Mouse (Mus musculus) cerebellum, postnatal 25 days (tissue): ENCODE results near the gene Rnf8.

Experiments used
- DNase-seq, 2 experiments: peaks; one replicate each; pipeline ENCODE4 v3.0.0; 2021; ENCODE audit warnings: mixed read lengths in 2 of 2

Gene Rnf8

DNA sequence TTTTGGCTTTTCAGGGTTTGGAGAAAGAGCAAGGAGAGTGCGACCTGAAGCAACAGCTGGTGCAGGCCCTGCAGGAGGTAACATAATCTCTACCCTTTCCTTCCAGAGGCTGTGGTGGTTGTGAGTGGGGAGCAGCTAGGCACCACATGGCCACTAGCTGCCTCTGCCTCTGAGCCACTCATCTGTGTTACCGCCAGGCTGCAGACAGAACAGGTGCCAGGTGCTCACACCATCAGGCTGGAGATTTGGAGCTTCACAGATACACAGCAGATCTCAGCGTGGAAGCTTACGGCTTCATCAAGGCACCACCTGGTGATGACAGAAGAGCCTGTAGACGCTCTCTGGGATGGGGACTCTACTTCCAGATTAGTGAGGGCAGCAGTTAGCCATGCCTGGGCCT, 14.4 kb downstream of the Rnf8 start:
- peak; percentile 54 to 67 for DNase-seq

DNA sequence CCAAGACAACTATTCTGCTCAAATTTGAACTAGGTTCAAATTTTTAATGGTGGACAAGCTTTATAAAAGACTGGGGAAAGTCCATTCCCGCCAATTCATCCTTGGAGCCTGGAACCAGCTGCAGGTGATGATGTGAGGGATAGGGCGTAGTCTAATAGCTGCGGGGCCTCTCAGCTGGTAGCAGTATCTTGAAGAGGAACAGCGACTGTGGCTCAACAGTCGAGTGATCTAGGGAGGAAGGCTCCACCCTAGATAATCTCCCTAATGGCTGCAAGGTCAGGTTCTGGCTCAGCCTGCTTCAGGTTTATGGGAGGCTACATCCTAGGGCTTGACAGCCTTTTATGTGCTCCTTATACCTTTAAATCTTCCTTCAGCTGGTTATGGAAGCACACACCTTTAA, 15.0 kb downstream of the Rnf8 start:
- DNase-seq = no peak

DNA sequence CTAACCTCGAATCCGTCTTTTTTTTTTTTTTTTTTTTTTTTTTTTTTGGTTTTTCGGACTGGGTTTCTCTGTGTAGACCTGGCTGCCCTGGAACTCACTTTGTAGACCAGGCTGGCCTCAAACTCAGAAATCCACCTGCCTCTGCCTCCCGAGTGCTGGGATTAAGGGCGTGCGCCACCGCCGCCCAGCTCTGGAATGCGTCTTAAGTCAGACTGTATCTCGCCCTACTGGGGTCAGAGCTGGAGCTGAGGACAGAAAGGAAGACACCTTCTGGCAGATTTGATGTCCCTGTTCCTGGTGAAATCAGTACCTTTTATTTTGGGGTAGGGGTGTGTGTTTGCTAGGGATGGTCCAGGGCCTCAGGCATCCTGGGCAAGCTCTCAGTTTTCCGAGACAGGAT, 17.7 kb downstream of the Rnf8 start:
- DNase-seq = no peak

DNA sequence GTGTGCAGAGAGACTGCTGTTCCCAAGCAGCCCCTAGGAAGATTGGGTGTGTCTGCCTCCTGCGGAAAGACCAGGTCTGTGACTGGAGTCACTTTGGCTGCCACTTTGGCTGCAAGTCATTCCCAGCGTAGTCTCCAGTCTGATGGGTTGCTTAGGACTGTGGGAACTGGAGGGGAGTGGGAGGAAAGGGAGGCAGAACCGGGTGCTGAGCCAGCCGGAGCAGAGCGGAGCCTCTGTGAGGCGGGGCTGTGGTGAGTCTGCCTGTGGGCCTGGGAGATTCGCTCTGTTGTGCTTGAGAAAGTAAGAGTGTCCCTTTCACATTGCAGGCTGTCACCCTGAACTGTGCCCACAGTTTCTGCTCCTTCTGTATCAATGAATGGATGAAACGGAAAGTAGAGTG, 20.9 kb downstream of the Rnf8 start:
- DNase-seq = no peak

DNA sequence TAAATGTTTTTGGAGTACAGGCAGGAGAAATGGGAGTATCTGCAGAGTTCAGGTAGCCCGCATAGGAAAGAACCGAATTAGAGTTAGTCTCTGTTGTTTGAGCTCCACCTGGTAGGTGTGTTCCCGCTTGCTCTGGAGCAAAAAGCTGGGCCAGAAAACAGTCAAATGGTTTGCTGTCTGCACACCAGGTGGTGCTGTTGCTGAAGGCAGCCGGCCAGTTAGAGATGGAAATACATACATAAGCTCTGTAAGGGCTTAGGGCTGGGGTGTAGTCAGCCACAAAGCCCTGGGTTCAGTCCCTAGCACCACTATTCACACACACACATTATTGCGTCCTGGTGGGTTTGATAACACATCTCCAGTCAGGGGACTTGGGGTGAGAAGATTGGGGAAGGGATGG, 21.5 kb downstream of the Rnf8 start:
- peak; percentile 78 to 82 for DNase-seq

DNA sequence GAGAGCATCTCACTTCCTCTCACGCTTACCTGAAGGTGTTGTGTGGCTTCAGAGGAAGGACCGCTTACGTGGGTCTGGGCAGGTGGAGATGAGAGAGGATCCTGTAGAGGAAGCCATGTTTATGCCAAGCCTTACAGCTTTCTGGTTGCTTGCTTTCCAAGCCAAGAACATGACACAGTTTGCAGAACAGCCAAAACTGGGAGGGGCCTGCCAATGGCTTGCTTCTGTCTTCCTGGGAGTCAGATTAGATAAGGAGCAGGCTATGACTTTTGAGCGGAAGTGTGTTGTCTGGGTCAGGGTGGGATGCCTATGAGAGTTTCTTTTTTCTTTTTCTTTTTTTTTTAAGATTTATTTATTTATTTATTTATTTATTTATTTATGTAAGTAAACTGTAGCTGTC, 22.8 kb downstream of the Rnf8 start:
- peak; percentile 42 to 56 for DNase-seq

DNA sequence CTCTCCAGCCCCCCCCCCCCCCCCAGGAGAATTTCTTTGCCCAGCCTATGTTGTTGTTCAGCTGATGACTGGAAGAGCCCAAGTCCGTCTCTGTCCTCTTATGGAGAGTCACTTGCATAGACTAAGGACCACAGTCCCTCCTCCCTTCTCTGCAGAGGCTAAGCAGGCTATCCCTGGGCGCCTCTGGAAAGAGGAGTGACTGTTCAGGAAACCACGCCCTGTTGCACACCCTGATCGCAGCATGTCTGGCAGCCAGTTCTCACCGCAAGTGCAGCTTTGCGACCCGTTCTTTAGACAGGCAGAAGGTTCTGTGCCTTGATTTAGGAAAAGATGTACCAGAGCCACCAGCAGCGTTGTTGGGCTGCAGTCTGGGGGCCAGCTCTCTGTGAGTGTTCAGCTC, 23.3 kb downstream of the Rnf8 start:
- no peak for DNase-seq

DNA sequence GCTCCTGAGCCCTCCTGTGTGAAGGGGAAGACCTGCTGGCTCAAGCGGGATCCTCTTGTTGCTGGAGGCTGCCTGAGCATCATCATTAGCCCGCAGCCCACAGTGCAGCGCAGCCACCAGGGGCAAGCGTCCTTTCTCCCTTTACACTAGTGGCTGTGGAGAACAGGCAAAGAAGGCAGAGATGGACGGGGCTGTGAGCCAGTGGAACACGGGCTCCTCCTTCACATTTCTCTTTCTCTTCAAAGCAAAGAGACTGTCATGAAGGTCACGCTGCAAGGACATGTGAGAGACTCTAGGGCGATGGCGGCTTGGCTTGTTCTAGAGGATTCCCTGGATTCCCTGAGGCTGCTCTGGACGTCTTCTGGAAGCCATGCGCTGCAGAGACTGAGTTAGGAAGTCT, 26.4 kb downstream of the Rnf8 start:
- DNase-seq = no peak

DNA sequence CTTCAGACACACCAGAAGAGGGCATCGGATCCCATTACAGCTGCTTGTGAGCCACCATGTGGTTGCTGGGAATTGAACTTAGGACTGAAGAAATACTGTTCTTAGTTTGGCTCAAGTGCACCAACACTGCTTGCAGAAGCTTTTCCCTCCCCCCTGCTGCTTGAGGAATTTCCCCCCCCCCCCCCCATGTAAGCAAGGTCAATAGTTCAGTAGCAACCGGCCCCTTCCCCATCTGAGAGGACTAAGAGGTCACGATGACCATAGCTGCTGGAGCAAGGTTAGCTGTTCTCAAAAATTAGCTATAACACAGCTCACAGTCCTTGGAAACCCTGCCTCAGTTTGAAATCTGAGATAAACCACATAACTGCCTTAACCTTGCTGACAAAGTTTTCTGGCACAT, 27.6 kb downstream of the Rnf8 start:
- no peak for DNase-seq

DNA sequence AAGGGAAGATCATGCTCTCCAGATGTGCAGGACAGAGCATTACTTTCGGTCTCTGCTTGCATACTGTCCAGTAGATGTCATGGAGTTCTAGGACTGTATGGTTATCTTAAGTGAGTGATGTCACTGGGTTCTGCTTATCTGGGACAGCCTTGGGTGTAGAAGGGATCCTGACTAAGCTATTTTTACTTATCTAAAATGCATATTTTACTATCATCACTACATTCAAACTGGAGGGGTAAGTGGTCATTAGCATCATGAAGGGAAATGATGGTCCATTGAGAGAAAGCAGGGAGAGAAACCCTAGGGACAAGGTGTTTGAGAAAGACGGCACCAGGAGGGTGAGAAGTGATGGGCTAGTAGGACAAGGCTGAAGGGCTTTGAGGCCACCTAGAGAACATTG, 43.7 kb downstream of the Rnf8 start:
- no peak for DNase-seq

DNA sequence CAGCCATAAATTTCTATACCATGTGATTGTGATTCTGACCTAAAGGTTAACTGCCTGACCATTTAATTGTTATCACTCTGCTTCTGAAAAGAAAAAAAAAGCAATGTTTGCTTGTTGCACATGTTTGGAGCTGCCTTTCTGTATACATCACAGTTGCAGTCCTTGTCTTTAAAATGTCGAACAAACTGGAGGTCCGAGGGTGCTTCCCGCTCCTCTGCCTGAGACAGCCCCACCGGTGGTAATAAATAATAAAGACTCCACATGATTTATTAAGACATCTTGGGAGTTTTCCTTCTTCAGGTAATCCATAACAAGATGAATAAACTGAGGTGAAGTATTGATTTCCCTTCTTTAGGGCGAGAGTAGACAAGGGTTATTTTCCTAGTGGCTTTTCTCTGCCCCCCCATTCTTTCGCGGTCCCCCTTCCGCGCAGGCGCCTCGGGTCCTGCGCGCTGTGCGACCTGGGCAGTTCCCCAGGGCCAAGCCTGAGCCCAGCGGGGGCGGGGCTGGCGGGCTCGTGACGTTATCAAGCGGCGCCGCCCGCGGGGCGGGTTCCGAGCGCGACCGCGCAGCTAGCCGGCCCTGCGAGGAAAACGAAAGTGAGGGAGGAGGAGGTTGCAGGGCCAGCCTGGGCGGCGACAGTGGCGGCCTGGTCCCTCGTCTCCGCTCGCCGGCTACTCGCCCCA, 45.6 kb downstream of the Rnf8 start, which contains the start of gene Cmtr1:
TSS of gene Cmtr1 (plus strand) at position 520 of the 686 bp plus-strand sequence.
- DNase-seq = peak; percentile 99

DNA sequence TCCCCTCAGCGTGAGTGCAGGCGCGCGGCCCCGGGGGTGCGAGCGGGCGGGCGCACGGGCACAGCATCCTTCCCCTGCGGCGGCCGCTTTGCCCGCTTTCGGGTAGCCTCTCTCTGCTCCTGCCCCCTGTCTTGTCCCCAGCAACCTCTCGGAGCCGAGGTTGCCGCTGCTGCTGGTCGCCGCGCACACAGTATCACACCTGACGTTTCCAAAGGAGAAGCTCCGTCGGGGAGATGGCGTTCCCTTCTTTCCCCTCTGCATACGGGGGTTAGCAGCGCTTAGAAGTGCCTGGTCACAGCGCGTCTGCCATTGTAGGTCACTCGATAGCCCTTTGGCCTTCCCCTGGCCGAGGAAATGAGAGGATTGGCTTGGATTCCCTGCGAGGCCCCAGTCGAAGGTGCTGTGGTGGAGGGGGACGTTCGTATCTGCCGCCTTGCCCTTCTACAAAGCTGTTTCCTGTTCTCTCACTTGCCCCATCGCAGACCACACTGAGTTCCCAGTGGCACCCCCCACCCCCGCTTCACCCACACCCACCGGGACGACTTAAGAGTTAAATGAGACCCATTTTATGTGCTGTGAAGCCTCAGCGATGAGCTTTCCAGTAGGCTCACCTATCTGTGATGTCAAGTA, 46.3 kb downstream of the Rnf8 start:
- no peak for DNase-seq

DNA sequence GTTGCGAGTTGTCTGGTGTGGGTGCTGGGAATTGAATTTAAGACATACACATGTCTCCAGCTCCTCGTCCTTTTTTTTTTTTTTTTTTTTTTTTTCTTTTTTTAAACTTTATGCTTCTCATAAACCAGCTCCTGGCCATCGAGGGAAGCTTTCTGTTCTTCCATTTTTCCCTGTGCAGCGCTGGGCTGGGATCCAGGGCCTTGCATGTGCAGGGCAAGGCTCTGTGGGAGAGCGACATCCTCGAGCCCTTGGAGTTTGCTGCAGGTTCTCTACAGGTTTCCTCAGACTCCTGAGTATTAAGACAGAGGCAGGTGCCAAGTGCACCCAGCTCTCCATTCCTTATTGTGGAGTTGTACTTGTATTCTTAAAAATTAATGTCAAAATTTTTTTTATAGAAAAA, 47.6 kb downstream of the Rnf8 start:
- DNase-seq = peak in 1 of 2 experiments; percentile 67

DNA sequence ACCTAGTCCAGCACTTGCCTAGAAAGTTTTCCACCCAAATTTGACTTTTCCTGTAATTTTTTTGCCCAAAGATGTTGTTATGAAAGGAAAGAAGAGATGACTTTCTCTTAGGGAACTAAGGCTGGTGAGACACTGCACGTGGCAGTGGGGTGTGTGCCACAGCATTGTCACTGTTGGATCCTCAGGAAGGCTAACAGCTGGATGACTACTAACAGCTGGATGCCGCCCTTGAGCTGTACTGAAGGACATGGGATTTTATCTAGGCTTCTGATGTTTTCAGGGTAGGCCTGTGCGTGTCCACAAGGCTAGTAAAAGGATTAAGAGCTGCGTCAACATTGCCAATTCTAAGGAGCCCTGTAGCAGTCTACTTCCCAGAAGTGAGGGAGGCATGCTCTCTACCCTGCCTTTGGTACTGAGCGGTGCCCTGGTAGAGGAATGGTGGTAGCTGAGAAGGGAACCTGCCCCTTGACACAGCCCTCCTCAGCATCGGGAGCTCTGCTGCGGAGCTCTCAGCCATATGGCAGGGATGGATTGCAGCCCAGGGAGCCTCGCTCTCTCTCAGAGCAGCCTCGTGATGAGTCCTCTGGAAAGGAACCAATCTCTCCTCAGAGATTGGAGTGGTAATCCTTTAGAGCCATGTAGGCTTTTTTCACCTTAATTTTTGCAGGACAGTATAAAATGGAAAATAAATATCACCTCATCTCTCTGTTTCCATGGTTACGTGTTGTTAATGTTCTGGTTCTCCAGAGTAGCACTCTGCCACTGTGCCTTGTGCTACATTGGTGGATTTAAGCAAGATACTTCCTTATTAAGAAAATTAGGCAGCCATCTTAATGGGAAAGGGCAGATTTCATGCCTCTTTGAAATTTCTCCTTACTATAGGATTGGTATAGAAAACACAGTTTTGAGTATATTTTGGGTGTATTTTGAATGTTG, 53.7 kb downstream of the Rnf8 start:
- DNase-seq = peak; percentile 91 to 92

DNA sequence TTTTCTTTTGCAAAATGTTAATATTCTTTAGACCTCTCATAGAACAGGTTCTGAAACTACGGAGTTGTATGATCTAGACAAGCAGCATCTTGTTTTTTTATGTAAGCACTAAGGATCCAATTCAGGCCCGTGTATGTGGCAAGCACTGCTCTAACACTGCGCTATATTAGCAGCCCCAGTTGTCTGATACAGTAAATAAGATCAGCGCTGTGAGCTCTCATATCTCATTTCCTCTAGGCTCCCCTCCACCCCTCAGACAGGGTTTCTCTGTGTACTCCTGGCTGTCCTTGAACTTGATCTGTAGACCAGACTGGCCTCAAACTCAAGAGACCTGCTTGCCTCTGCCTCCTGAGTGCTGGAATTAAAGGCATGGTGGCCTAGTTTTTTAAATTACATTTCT, 54.4 kb downstream of the Rnf8 start:
- DNase-seq = no peak

DNA sequence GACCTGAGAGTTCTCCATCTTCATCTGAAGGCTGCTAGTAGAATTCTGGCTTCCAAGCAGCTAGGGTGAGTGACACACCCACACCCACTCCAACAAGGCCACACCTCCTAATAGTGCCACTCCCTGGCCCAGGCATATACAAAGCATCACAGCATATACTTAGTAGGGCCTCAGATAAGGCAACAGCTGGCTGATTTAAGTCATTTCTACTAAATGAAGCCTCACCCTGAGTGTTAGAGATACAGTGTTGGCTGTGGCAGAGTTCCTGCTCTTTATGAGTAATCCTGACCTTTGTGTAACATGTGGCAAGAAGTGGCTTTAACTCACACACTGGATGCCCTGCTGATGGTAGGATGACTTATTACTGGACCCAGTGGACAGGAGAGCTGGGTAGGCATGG, 55.3 kb downstream of the Rnf8 start:
- peak in 1 of 2 experiments; percentile 12 for DNase-seq

DNA sequence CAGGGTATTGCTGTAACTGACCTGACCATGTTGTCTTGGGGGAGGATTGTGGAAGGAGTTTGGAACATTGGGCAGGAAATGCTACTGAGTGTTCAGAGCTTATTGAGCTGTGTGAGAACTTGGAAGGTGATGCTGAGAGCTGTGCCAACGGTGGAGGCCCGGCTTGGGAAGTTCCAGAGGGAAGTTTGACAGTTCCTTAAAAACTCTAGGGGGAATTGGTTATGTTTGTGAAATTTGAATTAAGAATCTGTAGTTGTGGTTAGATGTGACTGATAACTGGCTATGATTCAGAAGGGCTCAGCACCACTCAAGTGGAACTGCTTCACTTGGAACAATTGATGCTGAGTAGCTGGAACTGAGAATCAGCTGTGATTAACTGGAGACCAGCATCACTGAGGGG, 56.4 kb downstream of the Rnf8 start:
- peak in 1 of 2 experiments; percentile 51 for DNase-seq

DNA sequence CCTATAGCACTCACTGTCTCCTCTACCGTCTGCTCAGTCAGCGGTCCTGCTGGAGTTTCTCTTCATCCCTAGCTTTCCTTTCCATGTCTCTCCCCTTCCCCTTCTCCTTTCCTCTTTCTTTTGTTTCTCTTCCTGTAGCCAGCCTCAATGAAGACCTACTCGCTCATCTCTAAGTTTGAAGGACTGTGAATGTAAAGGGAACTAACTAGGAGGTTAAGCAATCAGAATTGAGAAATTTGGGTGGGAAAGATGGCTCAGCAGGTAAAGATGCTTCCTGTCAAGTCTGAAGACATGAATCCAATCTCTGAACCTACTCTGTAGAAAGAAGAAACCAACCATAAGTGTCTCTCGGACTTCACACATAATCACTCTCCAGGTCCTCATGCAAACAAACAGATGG, 58.7 kb downstream of the Rnf8 start:
- DNase-seq = no peak

DNA sequence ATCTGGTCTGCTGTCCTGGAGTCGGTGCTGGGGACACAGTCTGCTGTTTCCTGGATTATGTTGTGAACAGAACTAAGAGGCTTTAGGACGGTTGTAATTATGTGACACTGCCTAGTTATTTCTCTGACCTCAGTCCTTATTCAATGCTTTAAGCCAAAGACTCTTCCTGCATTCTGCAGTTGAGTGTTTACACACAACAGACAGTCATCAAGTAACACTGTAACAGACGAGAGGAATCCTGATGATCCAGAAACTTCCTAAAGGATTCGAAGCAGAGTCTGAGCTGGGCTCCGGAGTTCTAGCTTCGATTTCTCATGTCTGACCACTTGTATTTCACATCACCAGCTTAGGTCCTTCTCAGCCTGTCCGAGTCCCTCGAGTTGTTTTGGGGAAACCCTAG, 63.9 kb downstream of the Rnf8 start:
- DNase-seq = peak in 1 of 2 experiments; percentile 15

DNA sequence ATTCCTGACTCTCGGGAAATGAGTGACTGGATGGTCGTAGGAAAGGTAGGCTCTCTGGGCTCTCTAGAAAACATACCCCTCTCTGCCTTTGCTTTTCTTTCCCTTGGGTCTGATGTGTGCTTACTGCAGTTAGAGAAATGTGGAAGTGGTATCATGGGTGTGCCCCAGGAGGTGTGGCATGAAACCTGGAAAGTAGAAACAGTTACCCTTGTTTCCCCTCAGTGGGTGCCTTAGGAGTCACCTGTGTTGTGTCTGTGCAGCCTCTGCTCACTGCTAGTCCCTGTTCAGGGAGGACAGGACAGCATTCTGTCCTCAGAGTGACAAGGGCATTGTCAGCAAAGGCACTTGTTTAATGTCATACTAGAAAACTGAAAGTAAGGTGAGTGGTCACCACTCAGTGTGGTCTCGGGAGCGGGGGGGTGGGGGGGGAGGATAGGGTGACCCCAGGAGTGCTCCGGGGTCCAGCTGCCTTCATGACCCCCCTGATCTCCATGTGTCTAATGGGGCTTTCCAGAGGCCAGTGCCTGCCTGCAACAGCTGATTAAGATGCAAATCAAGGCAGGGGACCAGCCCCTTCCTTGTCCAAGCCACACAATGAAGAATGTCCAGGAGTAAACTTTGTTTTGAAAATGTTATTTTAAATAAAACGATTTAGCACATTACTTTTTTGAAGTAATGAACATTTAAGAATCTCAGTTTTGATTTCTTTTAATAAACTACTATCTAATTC, 64.6 kb downstream of the Rnf8 start:
- peak in 1 of 2 experiments; percentile 19 for DNase-seq

DNA sequence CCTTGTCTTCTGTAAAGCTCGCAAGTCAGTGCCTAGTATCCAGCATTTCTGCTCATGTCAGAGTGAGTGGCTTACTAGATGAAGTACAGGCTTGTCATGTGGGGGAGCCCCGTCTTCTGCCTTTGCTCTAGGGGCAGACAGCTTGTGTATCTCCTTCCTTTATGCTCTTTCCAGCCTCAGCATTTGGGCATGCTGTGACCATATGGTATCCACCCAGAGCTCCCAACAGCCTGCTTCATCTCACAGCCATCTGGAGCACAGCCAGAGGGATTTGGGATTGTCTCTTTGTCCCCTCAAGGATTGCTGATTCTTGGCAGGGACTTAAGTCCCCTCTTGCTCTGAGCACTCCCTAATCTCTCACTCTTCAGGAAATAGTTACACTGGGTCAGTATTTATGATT, 65.6 kb downstream of the Rnf8 start:
- DNase-seq = peak; percentile 96 to 98

DNA sequence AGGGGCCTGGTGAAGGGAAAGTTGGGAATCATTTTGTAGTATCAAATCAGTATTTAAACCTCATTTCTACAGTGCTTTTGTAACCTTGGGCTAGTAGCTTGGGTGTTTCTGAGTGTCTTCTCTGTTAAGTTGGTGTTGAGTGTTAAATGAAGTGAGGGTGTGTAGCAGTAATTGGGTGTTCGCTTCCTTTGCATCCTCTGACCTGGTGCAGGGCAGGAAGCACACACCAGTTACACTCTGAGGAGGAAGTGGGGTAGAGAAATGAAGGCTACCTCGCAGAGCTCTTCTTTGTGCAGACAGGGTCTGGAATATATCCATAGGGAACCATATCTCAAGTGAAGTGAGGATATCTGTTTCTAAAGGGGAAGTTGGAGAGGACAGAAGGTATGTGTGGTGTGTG, 66.3 kb downstream of the Rnf8 start:
- DNase-seq = no peak

DNA sequence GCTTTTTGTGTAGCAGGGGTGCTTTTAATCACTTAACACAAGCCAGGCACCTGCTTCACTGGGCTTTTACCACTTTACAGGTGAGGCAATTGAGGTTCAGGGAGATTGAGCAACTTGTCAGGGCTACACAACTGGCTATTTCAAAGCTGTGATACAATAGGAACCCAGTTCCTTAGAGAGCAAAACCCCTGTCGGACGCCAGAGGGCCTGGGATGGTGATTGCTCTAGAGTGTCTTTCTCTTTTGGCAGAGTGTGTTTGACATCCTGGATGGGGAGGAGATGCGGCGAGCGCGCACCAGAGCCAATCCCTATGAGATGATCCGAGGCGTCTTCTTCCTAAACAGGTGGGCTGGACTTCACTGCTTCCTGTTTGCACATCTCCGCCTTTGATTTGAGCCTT, 67.1 kb downstream of the Rnf8 start:
- peak in 1 of 2 experiments; percentile 52 for DNase-seq
